Mouse (Mus musculus) retina, postnatal 1 day (tissue): Measurements from ENCODE around the gene Smim8.
"Not testable (repeated sequence)": the region's sequence is repeated elsewhere in the genome, so short reads cannot be mapped to it uniquely, and the experiment has no call there.

Experiments used
- DNase-seq: peaks from one replicate; pipeline ENCODE4 v3.0.0-alpha.2; 2012

Gene Smim8

DNA sequence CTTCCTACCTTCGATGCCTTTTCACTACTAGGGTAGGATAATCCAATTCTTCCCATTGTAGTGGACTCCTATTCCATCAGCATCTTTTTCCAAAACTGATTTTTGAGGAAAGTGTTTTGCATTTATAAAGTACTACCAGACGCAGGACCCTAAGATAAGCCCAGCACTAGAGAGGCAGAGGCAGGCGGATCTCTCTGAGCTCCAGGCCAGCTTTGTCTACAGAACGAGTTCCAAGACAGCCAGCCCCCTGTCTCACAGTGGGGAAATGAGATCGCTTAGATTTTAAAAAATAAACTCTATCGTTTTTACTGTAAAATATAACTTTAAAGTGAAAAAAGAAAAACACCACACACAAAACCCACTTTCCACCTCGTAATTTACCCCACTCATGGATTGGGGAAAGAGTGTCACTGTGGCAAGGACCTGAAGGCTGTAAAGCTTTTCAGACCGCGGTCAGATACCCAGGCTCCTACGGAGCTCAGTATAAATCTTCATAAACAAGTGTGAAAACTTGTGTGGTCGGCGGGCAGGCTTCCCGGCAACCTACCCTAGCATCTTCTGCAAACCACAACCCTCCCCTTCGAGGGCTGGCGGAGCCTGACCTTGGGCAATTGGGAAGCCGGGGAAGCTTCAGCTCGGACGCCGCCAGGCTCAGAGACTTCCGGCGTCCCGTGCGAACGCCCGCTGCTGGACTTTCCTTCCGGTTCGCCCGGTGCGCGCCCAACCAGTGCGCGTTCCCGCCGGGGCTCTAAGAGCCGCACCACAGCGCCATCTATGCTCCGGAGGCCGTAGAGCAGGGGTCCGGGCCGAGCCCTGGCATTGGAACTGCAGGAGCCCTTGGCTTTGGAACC, at the start of gene Smim8:
Smim8 (minus strand) TSS at position 747 of the 851 bp plus-strand sequence.
- peak; percentile 96 for DNase-seq

DNA sequence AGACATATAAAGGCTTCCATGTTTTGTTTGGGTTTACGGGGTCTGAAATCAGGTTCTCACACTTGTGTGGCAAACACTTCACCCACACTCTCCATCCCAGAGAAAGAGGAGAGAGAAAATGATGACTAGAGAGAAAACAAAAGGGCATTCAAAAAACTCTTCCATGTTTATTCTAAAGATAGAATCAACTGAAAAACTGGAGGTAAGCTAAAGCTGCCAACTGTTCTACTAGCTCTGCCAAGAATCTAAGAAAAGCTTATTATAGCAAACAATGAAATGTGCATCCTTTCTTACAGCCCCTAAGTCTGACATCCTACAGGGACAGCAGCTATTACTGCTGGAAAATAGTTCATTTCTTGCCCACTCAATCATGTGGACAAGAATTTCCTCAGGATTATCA, 45.7 kb upstream of the Smim8 start:
- no peak for DNase-seq

DNA sequence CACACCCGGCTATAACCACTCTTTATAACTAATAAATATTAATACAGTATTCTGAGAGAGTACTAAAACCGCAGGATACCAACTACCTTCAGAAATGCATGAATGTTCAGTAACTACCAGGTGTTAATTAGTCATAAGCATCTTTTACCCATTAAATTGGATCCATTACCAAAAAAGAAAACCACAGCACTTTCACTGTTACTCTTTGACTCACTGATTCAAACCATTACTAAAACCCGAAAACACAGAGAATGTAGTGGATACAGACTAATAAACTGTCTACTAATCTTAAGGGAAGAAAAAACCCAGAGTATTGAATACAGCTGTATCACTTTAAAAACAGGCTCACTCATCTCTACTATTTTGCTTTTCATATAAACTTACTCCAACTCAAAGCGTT, 41.7 kb upstream of the Smim8 start:
- DNase-seq, result no peak

DNA sequence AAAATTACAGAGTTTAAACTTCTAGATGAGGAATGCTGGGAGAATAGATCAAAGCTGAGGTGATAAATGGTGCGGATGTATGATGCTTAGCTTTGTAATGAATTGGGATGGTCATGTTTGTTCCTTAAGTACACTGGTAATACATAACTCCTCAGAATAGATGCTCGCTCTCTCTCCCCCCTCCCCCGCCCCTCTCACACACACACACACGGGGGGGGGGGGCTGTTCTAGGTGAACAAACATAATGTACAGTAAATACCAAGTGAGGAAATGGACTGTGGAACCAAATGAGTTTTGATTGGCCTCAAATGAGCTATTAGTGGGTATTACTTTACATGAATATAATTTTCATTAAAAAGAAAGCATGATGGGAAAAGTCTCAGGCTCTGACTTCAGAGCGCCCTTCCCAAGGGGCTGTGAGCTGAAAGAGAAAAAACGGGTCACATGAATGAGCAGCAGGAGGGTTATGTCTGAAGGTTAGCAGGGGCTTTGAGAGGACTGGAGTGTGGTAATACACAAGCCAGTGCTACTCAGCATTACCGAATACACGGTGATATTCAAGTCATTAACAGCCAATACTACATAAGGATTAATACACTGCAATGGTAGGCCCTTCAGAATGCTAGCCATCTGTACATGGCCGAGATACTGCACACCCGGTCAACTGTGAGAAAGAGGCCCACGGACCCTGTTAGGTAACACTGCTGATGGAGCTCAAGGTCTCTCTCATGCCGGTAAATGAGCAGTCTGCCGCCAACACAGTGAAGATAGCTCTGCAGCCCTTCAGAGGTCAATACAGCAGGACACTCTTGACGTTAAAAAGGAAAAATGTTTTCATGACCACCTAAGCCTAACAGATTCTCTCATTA, 23.2 kb upstream of the Smim8 start:
- DNase-seq, result no peak

DNA sequence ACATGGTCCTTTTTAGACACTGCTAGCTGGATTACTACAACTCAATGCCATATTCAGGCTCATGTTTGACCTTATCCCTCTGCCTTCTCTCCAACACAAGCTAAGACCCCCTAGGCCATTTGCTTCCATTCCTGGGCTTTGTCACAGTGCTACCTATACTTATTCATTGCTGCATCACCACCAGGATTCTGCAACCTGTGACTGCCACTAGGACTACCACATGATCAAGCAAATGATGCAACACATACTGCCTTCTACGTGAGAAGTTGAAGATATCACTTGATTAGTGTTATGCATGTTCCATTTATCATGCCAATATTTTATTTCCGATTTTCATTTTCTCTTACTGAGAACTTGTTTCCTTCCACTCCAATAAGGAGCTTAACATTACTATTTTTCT, 19.8 kb upstream of the Smim8 start:
- DNase-seq, result no peak

DNA sequence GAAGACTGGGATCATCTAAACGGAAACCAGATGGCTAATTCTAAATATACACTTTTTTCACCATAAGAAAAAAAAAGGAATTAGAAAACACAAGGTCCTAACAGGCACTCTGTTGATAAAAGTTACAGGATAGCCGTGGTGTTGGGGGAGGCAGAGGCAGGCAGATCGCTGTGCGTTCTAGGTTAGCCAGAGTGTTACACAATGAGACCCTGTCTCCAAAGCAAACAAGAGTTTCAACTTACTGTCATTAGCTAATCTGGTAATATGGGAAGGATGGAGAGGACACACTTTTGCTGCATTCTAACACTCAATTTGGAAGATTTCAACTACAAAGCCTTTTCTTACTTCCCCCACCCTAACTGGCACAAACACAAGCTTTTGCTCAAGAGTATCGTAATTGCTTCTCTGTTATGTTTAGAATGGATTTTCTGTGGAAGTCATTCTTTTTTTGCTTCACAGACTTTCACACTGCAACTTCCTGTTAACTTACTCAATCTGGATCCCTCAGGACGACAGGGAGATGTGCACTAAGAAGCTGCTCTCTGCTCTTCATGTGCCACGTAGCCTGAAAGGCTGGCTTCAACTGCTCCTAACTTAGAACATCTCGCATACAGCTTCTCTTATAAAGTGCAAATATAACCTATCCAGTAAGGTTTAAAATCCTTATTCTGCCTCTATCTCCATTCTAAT, 19.2 kb upstream of the Smim8 start:
- DNase-seq, result no peak

DNA sequence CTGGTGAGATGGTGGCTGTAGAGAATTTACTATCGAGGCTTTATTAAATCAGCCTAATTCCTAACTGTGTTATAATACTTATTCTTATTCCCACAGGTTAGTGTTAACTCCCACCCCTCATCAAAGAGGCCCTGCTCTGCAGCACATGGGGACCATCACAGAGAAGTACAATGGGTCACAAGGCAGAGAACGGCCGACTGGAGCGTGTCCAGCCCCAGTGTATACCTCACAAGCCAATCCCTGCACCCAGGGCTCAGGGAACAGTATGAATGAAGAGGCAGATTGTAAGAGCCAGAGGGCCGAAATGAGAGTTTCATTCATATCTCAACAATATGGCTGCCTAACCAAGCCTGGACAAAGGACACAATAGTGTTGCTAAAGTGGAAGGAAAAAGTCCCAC, 18.1 kb upstream of the Smim8 start:
- no peak for DNase-seq

DNA sequence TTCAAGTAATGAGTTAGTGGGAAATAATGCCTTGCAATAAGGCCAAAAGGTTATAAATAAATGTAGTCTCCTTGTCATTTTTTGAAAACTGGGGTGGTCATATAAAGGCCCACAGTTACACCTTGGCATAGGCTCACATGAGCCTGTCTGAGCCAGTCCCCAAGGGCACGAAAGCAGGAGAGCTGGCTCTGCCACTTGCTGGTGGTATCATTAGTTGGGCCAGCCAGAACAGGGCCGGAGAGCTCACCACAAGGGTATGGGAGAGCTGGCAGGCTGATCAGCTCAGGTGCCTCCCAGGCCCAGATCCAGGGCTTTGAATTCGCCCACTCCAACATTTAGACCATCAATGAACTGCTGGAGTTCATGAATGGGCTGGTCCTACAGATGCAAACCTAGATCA, 8.3 kb upstream of the Smim8 start:
- DNase-seq, result no peak

DNA sequence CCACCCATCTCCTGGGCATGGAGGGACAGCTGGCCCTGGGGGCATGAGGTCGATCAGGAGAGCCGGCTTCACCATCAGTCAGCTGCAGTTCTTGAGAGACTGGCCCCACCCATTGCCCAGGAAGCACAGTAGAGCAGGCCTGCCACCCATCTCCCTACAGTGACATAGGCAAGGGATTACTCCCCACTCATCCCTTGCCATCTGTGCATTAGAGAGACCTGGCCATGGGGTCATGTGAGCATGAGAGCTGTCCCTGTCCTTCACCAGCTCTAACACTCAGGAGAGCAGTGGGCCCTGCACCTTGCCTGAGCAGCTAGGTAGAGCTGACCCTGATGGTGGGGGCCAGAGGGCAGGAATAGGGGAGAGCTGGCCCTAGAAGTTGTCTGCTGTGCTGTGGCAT, 7.4 kb upstream of the Smim8 start:
- DNase-seq, result peak; percentile 64

DNA sequence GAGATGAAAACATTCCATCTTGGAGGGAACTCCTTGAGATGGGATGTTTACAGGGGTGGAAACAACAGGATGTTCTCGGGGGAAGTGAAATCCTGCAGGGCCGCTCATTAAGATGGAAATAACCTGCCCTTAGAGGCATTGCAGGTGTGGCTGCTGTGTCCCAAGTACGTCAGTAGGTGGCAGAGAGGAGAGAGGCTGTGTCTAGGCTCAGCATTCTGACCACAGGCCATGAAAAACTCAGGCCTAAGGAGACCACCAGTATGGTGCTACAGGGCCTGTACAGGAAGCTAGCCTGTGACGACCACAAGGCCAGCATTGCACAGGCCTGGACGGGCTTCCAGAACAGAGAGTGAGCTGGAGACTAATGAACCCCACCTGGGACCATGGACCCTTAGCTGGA, 6.6 kb upstream of the Smim8 start:
- no peak for DNase-seq

DNA sequence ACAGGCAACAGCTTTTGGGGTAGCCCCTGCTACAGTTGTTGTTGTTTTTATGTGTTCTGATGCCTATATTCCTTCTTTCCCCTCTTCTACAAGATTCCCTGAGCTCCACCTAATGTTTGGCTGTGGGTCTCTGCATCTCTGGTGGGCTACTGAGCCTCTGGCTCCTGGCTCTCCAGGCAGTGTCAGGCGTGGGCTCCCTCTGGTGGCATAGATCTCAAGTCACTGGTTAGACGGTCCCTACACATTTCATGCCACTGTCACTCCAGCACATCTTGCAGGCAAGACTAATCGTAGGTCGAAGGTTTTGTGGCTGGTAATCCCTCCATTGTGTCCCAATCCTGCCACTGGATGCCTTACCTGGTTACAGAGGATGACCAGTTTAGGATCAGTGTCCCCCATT, 4.5 kb upstream of the Smim8 start:
- peak; percentile 60 for DNase-seq

DNA sequence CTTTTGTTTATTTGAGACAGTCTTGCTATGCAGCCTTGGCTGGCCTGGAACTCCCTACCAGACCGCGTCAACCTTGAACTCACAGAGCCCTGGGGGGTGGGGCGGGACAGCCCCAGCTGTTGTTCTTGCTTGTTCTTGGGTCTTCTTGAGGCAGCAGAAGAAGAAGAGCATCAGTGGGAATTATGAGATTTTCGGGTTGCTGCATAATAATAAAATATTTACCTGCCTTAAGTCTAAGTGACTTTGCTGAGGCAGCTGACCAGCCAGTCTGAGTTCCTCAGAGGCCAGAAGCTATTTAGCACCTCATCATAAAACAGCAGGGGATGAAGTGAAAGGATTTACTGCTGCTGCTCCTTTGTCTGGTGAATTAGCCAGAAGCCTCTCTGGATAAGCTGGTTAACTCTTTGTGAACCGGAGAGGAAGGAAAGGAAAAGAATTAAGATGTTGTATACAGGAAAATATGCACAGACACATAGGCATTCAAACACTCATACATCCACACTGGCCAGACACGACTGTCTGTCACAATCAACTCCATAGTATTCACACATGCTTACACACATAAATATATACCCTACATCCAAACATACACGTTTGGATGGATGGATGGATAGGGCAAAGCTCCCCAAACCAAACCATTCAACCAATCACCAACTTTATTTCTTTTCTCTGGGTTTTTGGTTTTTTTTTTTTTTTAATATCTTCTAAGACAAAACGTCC, 6.4 kb downstream of the Smim8 start:
- peak; percentile 80 for DNase-seq

DNA sequence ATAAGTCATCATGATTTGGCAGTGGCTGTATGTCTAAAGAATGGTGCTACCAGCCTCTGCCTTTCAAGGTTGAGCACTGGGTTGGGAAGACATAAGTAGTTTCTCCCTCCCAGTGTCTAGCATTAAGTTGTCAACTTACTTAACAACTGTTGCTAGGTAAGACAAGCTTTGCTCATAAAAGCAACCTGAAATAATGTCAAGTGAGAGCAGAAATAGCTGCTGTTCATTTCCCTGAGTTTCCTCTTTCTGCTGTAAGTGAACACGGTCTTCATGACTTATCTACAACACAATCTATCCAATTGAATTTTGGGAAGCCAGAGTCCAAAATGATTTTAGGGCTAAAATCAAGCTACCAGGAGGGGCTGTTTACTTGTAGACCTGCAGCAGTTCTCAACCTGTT, 22.1 kb downstream of the Smim8 start, which contains the start of gene Gm136:
Gm136 (minus strand) TSS at position 101 of the 400 bp plus-strand sequence.
- DNase-seq, result no peak

DNA sequence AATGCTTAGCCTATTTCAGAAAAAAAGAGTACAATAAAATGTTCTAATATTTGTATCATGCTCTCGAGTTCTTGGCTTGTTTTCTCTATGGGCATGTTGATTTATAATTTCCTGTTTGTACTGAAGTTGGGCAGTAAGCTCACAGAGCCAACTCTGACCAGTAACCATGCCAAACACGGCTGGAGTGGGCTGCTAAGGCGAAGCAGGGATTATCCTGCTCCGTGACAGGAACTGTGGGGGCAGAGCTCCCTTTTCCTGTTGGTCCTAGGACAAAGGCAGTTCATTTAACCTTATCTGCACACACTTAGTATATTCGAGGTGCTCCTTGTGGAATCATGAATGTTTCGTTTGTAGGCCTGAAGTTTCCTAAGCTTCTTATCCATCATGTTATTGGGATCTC, 29.0 kb downstream of the Smim8 start:
- DNase-seq, result no peak

DNA sequence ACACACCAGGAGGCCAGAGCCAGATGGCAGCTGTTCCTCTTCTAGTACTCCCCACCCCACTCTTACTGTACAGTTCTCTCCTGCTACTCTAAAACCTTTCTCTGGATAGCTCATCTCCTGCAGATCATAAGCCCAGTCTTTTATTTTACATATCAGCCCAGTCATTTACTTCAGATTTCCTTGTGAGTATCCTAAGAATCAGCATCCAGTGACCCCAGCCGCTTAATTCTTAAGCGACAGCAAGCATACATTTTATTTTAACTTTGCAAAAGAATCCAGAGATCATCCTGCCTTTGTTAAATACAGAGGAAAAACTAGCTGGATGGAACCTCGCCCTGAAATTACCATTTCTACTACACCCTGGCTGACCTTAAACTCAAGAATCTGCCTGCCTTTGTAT, 43.8 kb downstream of the Smim8 start:
- DNase-seq, result no peak

DNA sequence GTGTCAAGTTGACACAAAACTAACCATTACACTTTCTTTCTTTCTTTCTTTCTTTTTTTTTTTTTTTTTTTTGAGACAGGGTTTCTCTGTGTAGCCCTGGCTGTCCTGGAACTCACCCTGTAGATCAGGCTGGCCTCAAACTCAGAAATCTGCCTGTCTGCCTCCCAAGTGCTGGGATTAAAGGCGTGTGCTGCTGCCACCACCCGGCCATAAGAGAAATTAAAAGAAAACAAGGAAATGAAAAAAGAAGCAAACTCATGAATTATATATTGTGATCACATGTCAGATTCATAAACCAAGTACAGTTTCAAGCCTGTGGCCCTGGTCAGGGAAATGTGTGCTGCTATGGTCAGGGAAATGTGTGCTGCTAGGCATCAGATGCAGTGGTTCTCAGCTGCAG, 44.8 kb downstream of the Smim8 start:
- peak; percentile 5 for DNase-seq

DNA sequence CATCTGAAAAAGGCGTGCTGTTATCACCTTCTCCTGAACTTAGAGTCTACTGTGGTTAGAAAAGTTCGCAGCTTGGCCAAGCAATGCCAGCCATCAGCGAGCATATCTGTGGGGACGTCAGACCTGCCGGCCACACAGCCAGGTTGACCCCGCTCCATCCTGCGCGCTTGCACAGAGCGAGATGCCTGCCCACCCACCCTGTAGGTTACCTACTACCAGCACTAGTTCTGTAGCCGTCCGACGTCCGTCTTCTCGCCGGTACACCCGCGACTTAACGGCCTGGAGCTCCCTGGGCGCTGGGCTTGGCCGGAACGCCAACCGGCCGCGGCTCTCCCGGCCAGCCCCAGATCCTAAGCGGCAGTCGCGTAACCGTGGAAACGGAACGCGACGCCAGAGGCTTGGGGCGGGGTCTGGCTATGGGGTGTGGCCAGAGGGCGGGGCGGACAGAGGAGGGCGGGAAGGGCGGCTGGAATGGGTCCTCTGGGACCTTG, 48.3 kb downstream of the Smim8 start, which contains the start of gene Cfap206:
Cfap206 (minus strand) TSS at position 356 of the 491 bp plus-strand sequence.
- DNase-seq, result peak; percentile 89

DNA sequence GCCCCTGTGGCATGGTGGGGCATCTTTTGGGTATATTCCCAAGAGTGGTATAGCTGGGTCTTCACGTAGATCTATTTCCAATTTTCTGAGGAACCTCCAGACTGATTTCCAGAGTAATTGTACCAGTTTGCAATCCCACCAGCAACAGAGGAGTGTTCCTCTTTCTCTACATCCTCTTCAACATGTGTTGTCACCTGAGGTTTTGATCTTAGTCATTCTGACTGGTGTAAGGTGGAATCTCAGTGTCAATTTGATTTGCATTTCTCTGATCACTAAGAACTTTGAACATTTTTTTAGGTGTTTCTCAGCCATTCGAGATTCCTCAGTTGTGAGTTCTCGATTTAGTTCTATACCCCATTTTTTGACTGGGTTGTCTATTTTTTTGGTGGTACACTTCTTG, 52.5 kb downstream of the Smim8 start:
- DNase-seq, result not testable (repeated sequence)

DNA sequence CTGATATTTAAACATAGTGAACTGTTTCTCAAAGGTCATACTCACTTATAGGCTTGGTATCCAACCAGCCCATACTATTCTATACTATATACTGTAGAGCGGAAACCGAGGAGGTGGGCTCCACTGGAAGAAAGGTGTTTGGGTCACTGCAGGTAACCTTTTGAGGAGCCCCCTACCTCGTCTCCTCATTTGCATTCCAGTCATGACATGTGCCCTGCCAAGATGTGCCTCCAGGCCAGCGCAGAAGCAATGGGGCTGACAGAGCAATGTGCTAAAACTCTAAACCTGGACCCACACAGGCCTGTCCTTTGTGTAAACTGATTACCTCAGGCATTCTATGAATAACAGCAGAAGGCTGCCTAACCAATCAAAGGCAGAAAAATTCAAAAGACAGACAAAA, 53.9 kb downstream of the Smim8 start:
- DNase-seq, result no peak

DNA sequence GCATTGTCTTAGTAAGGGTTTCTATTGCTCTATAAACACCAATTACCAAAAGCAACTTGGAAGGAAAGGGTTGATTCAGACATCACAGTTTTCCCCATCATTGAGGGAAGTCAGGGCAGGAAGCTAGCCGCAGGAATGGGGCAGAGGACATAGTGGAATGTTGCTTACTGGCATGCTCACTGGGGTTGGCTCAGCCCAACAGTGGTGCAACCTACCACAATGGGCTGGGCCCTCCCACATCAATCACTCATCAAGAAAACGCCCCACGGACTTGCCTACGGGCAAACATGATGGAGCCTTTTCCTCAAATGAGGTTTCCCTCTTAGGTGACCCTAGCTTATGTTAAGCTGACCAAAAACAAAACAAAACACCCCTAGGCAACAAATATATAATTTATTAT, 55.0 kb downstream of the Smim8 start:
- no peak for DNase-seq

DNA sequence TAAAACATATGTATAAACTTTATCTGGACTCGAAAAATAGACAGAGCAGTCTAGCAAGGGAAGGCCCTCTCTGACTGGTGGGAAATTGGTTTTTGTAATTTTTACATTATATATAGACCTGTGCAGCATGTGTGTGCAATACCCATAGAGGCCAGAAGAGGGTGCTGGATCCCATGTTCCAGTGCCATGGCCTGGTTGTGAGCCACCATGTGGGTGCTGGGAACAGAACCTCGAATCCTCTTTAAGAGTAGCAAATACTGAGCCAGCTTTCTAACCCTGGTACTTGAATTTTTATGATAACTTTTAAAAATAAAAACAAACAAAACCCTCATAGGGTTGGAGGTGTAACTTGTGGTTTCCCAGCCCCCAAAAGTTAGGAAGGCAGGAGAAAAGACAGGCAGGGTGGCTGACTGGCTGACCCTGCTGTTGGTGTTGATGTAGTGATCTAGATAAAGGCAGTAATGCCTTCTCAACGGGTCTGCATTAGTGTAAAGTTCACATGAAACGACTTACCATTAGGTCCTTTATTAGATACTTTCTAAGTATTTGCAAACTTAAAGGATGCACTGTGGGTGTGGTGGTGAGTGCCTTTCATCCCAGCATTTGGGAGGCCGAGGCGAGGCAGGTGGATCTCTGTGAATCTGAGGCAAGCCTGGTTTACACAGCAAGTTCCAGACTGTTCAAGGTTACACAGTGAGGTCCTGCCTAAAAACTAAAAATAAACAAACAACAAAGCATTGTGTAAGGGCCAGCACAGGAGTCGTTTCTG, 57.9 kb downstream of the Smim8 start:
- no peak for DNase-seq

DNA sequence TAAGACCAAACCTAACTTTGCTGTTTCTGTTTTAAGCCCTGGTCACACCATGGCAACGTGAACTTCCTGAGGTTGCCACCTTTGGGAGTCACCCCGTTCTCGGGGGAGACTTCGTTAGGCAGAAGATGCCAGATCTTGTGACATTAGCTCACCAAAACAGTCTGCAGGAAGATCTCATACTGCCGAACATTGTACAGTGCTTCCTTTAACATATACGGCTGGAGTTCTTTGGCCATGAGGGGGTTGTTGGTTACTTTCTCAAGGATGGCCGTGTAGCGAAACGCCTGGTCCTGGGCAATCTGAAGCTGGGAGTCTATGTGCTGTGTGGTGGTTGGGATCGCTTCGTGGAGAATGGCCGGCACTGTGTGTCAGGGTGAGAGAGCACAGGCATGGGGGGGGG, 58.8 kb downstream of the Smim8 start:
- no peak for DNase-seq
